Mouse (Mus musculus): ENCODE results near the gene Il17re. TPM values are rescaled to one million over a fixed set of nuclear protein-coding genes. Genes with fewer than 3 reads are reported as not detected.
A peak's percentile ranks its signal among the peaks of the same experiment; 100 is the strongest.

The Il17re gene
- polyA plus RNA-seq, 1 experiment: not detected

DNA sequence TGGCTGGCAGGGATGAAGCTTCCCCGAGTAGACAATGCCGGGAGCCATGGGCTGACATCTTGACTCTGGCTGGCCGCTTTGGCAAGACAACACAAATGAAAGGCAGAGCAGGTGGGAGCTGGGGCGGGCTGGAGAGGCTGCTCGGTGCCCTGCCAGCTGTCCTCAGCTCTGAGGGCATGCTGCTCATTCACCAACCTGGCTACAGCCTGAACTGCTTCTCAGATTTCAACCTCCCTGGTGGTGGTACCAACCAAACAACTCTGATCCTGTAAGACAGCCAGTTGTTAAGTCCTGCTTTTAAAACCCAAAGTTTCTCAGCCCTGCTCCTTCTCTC, 50.6 kb downstream of the Il17re start:
- TF ChIP-seq CTCF (IDR thresholded peaks at IDR 0.05; ENCODE audit: control insufficient read depth, insufficient read depth, insufficient read length) (no peak), MYOD1 (IDR thresholded peaks at IDR 0.05; ENCODE audit: control insufficient read depth, insufficient read length, low read depth) (peak; percentile 64), FOSL1 (IDR thresholded peaks at IDR 0.05; ENCODE audit: insufficient read depth, low read length, poor library complexity, severe bottlenecking) (no peak)
- Histone ChIP-seq H3K79me3 (ENCODE audit: low read depth) (no peaks in the 10 kb centered on the region), H3K79me2 (ENCODE audit: control insufficient read depth, insufficient read depth) (no peaks in the 10 kb centered on the region), H3K27me3 (ENCODE audit: control insufficient read depth, insufficient read depth, insufficient read length) (no peaks in the 10 kb centered on the region), H3K36me3 (ENCODE audit: control insufficient read depth, insufficient read depth) (no peaks in the 10 kb centered on the region), H3K4me3 (ENCODE audit: insufficient read depth, poor library complexity, severe bottlenecking) (no peak overlapping the region), H3ac (ENCODE audit: control insufficient read depth, insufficient read length, low read depth) (no peak overlapping the region)

DNA sequence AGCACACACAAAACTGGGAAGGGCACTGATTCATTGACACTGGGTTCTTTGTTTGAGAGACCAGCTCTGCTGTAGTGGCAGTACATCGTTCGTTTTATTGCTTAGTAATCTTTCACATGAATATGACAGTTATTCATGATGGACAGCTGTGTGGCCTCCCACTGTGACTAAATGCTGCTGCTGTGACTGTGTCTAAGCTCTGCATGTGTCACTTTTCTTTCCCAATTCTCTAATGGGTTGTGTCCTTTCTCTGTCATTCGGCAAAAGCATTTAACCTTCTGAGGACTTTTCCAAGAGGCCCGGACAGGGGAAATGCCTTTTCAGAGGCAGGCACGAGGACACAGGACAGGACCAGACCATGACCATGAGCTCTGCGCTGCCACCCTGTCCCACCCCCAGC, 55.7 kb downstream of the Il17re start:
- TF ChIP-seq FOSL1 (IDR thresholded peaks at IDR 0.05; ENCODE audit: insufficient read depth, low read length, poor library complexity, severe bottlenecking) (no peak), MYOG (IDR thresholded peaks at IDR 0.05; ENCODE audit: control insufficient read depth, extremely low read depth, insufficient read length) (no peak), CTCF (IDR thresholded peaks at IDR 0.05; ENCODE audit: control insufficient read depth, insufficient read depth, insufficient read length) (no peak), MYOD1 (IDR thresholded peaks at IDR 0.05; ENCODE audit: control insufficient read depth, insufficient read length, low read depth) (no peak), USF1 (IDR thresholded peaks at IDR 0.05; ENCODE audit: low read depth) (no peak), MAX (IDR thresholded peaks at IDR 0.05) (no peak), CEBPB (IDR thresholded peaks at IDR 0.05; ENCODE audit: low read depth) (no peak)
- H3K4me3 ChIP-seq (ENCODE audit: insufficient read depth, poor library complexity, severe bottlenecking): no peak overlapping the region
- H3K36me3 ChIP-seq (ENCODE audit: control insufficient read depth, insufficient read depth): peaks cover 45% of the 10 kb centered on the region
- H3ac ChIP-seq (ENCODE audit: control insufficient read depth, insufficient read length, low read depth): no peak overlapping the region
- no peaks in the 10 kb centered on the region for H3K27me3 ChIP-seq (ENCODE audit: control insufficient read depth, insufficient read depth, insufficient read length)
- H3K79me2 ChIP-seq (ENCODE audit: control insufficient read depth, insufficient read depth): no peaks in the 10 kb centered on the region
- H3K79me3 ChIP-seq (ENCODE audit: low read depth): no peaks in the 10 kb centered on the region

DNA sequence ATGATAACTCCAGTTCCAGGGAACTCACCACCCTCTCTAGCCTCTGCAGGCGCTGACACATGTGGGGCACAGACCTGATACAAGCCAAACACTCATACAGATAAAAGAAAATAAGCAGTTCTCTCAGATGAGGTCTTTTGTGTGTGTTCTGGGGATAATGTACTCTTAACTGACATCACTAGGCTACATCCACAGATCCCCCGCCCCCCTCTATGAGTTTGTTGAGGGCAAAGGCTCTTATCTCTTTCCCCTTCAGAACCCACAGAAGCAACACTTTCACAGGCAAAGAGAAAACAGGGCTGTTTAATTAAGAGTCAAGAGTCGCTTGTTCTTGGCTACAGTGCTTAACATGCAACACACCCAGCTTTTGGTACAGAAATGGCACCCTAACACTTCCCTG, 56.3 kb downstream of the Il17re start:
- no peaks in the 10 kb centered on the region for H3K79me2 ChIP-seq (ENCODE audit: control insufficient read depth, insufficient read depth)
- peaks cover 52% of the 10 kb centered on the region for H3K36me3 ChIP-seq (ENCODE audit: control insufficient read depth, insufficient read depth)
- no peaks in the 10 kb centered on the region for H3K79me3 ChIP-seq (ENCODE audit: low read depth)
- H3ac ChIP-seq (ENCODE audit: control insufficient read depth, insufficient read length, low read depth): no peak overlapping the region
- H3K27me3 ChIP-seq (ENCODE audit: control insufficient read depth, insufficient read depth, insufficient read length): no peaks in the 10 kb centered on the region
- TF ChIP-seq MAX (IDR thresholded peaks at IDR 0.05) (no peak), USF1 (IDR thresholded peaks at IDR 0.05; ENCODE audit: low read depth) (no peak), MYOG (IDR thresholded peaks at IDR 0.05; ENCODE audit: control insufficient read depth, extremely low read depth, insufficient read length) (no peak), CTCF (IDR thresholded peaks at IDR 0.05; ENCODE audit: control insufficient read depth, insufficient read depth, insufficient read length) (no peak), FOSL1 (IDR thresholded peaks at IDR 0.05; ENCODE audit: insufficient read depth, low read length, poor library complexity, severe bottlenecking) (no peak), MYOD1 (IDR thresholded peaks at IDR 0.05; ENCODE audit: control insufficient read depth, insufficient read length, low read depth) (no peak), CEBPB (IDR thresholded peaks at IDR 0.05; ENCODE audit: low read depth) (no peak)
- H3K4me3 ChIP-seq (ENCODE audit: insufficient read depth, poor library complexity, severe bottlenecking): no peak overlapping the region

DNA sequence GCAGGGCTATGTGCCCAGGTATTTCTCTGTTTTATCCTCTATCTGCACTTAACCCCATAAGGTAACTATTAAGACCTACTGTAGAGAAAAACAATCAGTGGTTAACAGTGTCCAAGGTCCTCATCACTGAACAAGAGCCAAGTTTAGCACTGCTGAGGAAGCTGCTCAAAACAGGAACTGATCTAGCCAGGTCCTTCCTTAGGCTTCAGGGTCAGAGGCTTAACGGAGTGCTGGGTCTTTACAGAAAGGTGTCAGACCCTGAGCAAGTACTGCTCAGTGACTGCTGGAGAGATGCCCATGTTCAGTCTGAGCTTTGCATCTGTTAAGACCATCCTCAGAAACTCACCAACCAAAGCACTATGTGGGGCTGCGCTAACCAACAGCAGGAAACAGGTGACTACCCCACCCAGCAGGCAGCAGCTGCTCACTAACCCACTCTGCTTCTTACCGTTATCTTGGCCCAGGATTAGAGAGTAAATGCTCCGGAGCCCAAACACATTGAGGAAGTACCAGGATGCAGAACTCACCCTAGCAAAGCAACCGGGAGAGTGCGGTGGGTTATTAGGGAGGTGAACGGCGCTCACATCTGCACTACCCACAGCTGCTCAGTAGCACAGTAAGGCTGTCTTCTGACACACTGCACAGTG, 59.3 kb downstream of the Il17re start:
- Histone ChIP-seq H3K27me3 (ENCODE audit: control insufficient read depth, insufficient read depth, insufficient read length) (no peaks in the 10 kb centered on the region), H3ac (ENCODE audit: control insufficient read depth, insufficient read length, low read depth) (no peak overlapping the region), H3K79me2 (ENCODE audit: control insufficient read depth, insufficient read depth) (no peaks in the 10 kb centered on the region), H3K36me3 (ENCODE audit: control insufficient read depth, insufficient read depth) (peaks cover 77% of the 10 kb centered on the region), H3K4me3 (ENCODE audit: insufficient read depth, poor library complexity, severe bottlenecking) (no peak overlapping the region), H3K79me3 (ENCODE audit: low read depth) (peaks cover 1% of the 10 kb centered on the region)
- no peak for TF ChIP-seq MYOD1 (IDR thresholded peaks at IDR 0.05; ENCODE audit: control insufficient read depth, insufficient read length, low read depth)
- no peak for TF ChIP-seq FOSL1 (IDR thresholded peaks at IDR 0.05; ENCODE audit: insufficient read depth, low read length, poor library complexity, severe bottlenecking)
- TF ChIP-seq USF1 (IDR thresholded peaks at IDR 0.05; ENCODE audit: low read depth): no peak
- no peak for TF ChIP-seq CEBPB (IDR thresholded peaks at IDR 0.05; ENCODE audit: low read depth)
- no peak for TF ChIP-seq MAX (IDR thresholded peaks at IDR 0.05)

Small RNAs within 50 kb of the gene (microRNA-seq; reads per million reads assigned to microRNA genes)
- not detected for gene Gm24387 (ENCODE audit: borderline microRNAs expressed)

Other genes with a start within 250 kb of the Il17re start
- 19.5 TPM for gene Mtmr14, start 220.6 kb upstream of the Il17re start, polyA plus RNA-seq (2012; fragmentation: generic; extraction: Trizol)
- gene Cpne9, start 176.2 kb upstream of the Il17re start, polyA plus RNA-seq (2012; fragmentation: generic; extraction: Trizol): 0.01 TPM
- 16.1 TPM for gene Brpf1, start 151.3 kb upstream of the Il17re start, polyA plus RNA-seq (2012; fragmentation: generic; extraction: Trizol)
- gene Ogg1, start 131.5 kb upstream of the Il17re start, polyA plus RNA-seq (2012; fragmentation: generic; extraction: Trizol): 18.5 TPM
- gene Camk1, start 114.5 kb upstream of the Il17re start, polyA plus RNA-seq (2012; fragmentation: generic; extraction: Trizol): 43.2 TPM
- 31.7 TPM for gene Tada3, start 80.6 kb upstream of the Il17re start, polyA plus RNA-seq (2012; fragmentation: generic; extraction: Trizol)
- gene Arpc4, start 80.4 kb upstream of the Il17re start, polyA plus RNA-seq (2012; fragmentation: generic; extraction: Trizol): 364 TPM
- gene Ttll3, start 69.2 kb upstream of the Il17re start, polyA plus RNA-seq (2012; fragmentation: generic; extraction: Trizol): 1.6 TPM
- 8.8 TPM for gene Rpusd3, start 39.1 kb upstream of the Il17re start, polyA plus RNA-seq (2012; fragmentation: generic; extraction: Trizol)
- gene Cidec, start 22.7 kb upstream of the Il17re start, polyA plus RNA-seq (2012; fragmentation: generic; extraction: Trizol): not detected
- gene Jagn1, start 15.9 kb upstream of the Il17re start, polyA plus RNA-seq (2012; fragmentation: generic; extraction: Trizol): 76.4 TPM
- 36.2 TPM for gene Il17rc, start 12.9 kb downstream of the Il17re start, polyA plus RNA-seq (2012; fragmentation: generic; extraction: Trizol)
- gene Creld1, start 24.8 kb downstream of the Il17re start, polyA plus RNA-seq (2012; fragmentation: generic; extraction: Trizol): 16.4 TPM
- gene Prrt3, start 43.4 kb downstream of the Il17re start, polyA plus RNA-seq (2012; fragmentation: generic; extraction: Trizol): 0.04 TPM
- 68.3 TPM for gene Emc3, start 73.2 kb downstream of the Il17re start, polyA plus RNA-seq (2012; fragmentation: generic; extraction: Trizol)
- gene Fancd2, start 73.2 kb downstream of the Il17re start, polyA plus RNA-seq (2012; fragmentation: generic; extraction: Trizol): 4.8 TPM
- 0.07 TPM for gene Fancd2os, start 142.2 kb downstream of the Il17re start, polyA plus RNA-seq (2012; fragmentation: generic; extraction: Trizol)
- 200 TPM for gene Brk1, start 146.3 kb downstream of the Il17re start, polyA plus RNA-seq (2012; fragmentation: generic; extraction: Trizol)
- gene Vhl, start 165.5 kb downstream of the Il17re start, polyA plus RNA-seq (2012; fragmentation: generic; extraction: Trizol): 13.6 TPM
- gene Irak2, start 180.0 kb downstream of the Il17re start, polyA plus RNA-seq (2012; fragmentation: generic; extraction: Trizol): 45.9 TPM
- gene Tatdn2, start 238.6 kb downstream of the Il17re start, polyA plus RNA-seq (2012; fragmentation: generic; extraction: Trizol): 41.0 TPM